Mouse (Mus musculus) heart, embryonic 11.5 days (tissue): Measurements from ENCODE around the gene Zfp941. TPM values are rescaled to one million over a fixed set of nuclear protein-coding genes. Genes with fewer than 3 reads are reported as not detected.

Experiments used
- ATAC-seq: fragments of 200-750 bp; cut with Nextera tagmentation; replicated peaks from 2 replicates; pipeline ENCODE4 v1.8.0; 2017; ENCODE audit warnings: moderate library complexity; ENCODE audit not compliant: insufficient number of reproducible peaks, low FRiP score, low TSS enrichment
- H3K27ac ChIP-seq: fragments of 300-500 bp; sonication (generic); 2 replicates; pipeline ENCODE4 v1.5.1; 2014; ENCODE audit warnings: mild to moderate bottlenecking, low read depth, low read length
- H3K27me3 ChIP-seq: fragments of 300-500 bp; sonication (generic); 2 replicates; pipeline ENCODE4 v1.6.1; 2014; ENCODE audit warnings: mild to moderate bottlenecking, low read length, mixed read lengths; ENCODE audit not compliant: control insufficient read depth, insufficient read depth
- H3K36me3 ChIP-seq: fragments of 300-500 bp; sonication (generic); 2 replicates; pipeline ENCODE4 v1.6.1; 2014; ENCODE audit warnings: mild to moderate bottlenecking, low read length, moderate library complexity, mixed read lengths; ENCODE audit not compliant: control insufficient read depth, insufficient read depth
- H3K4me1 ChIP-seq: fragments of 300-500 bp; sonication (generic); 2 replicates; pipeline ENCODE4 v1.6.1; 2014; ENCODE audit warnings: low read length; ENCODE audit not compliant: control insufficient read depth, insufficient read depth
- H3K4me2 ChIP-seq: fragments of 300-500 bp; sonication (generic); 2 replicates; pipeline ENCODE4 v1.6.1; 2014; ENCODE audit warnings: mild to moderate bottlenecking, moderate library complexity
- H3K4me3 ChIP-seq: fragments of 300-500 bp; sonication (generic); 2 replicates; pipeline ENCODE4 v1.5.1; 2014; ENCODE audit warnings: low read depth, low read length
- H3K9ac ChIP-seq: fragments of 300-500 bp; sonication (generic); 2 replicates; pipeline ENCODE4 v1.6.1; 2014; ENCODE audit warnings: mild to moderate bottlenecking, low read depth, low read length, moderate library complexity
- H3K9me3 ChIP-seq: fragments of 300-500 bp; sonication (generic); replicated peaks from 2 replicates; pipeline ENCODE4 v1.6.1; 2016; ENCODE audit warnings: low read length; ENCODE audit not compliant: control insufficient read depth
- WGBS: fragments of 180-500 bp; shearing (Covaris S2); extraction: QIAGEN DNeasy Blood & Tissue Kit; methylation state at CpG from one replicate; pipeline ENCODE4 v1.1.7; 2014; ENCODE audit not compliant: insufficient replicate concordance; 5-methylcytosine and 5-hydroxymethylcytosine counted together
- polyA plus RNA-seq: library from polyadenylated mRNA; unstranded; fragments of >200 nt; fragmentation: Nextera tagmentation; extraction: Ambion mirVana; gene quantifications from 2 replicates; pipeline ENCODE4 v1.2.1, GENCODE M21; 2014

The Zfp941 gene
- 0.93 and 1.0 TPM in 2 replicates for polyA plus RNA-seq

- no peaks in the 10 kb centered on the region for H3K9me3 ChIP-seq
- peak within 1 kb of the TSS; percentile 84 for H3K4me2 ChIP-seq
- peak within 1 kb of the TSS; percentile 55 for H3K4me3 ChIP-seq
- no peak within 1 kb of the TSS for H3K27ac ChIP-seq
- no peaks in the 10 kb centered on the region for H3K36me3 ChIP-seq
- no peaks in the 10 kb centered on the region for H3K4me1 ChIP-seq
- WGBS: 4% methylated on average over 21 of the region's 21 CpGs
- H3K27me3 ChIP-seq: no peaks in the 10 kb centered on the region
- peak; percentile 49; the same call in 1 of the 2 replicates for ATAC-seq
- H3K9ac ChIP-seq: peak within 1 kb of the TSS; percentile 65
These were observed at the start of gene Zfp941 for GRCm38 (mm10) chr7:140821653-140822329. Gene Zfp941, minus strand, starts transcription at chr7:140822178.

GRCm38 (mm10) chr7:140864761-140865160, 42.8 kb upstream of the Zfp941 start:
- WGBS: 88% methylated on average over 12 of the region's 12 CpGs
- peaks cover 25% of the 10 kb centered on the region for H3K36me3 ChIP-seq
- H3K9ac ChIP-seq: no peak overlapping the region

DNA sequence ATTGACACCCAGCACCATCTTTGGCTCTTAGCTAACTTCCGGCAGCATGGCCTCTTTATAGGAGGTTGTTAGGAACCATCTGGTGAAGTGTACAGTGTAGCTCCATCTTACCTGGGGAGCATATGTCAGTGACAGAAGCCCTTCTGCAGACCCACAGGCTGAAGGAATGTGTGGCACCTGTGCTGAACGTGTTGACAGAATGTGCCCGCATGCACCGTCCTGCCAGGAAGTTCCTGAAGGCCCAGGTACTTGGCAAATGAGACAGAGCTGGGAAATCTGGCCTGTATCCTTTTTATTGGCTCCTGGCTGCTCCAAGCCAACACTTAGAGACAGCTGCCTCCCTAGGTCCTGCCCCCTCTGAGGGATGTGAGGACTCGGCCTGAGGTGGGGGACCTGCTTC, 38.8 kb upstream of the Zfp941 start:
- peaks cover 26% of the 10 kb centered on the region for H3K36me3 ChIP-seq
- no peaks in the 10 kb centered on the region for H3K27me3 ChIP-seq
- peaks cover 9% of the 10 kb centered on the region for H3K4me1 ChIP-seq
- H3K9ac ChIP-seq: no peak overlapping the region
- H3K9me3 ChIP-seq: no peaks in the 10 kb centered on the region
- ATAC-seq: no peak
- H3K4me3 ChIP-seq: no peak overlapping the region
- H3K4me2 ChIP-seq: no peak overlapping the region
- WGBS: 87% methylated on average over 5 of the region's 5 CpGs
- no peak overlapping the region for H3K27ac ChIP-seq

More at GRCm38 (mm10) chr7:140864761-140865160, 42.8 kb upstream of the Zfp941 start:
- Histone ChIP-seq H3K27me3 (no peaks in the 10 kb centered on the region), H3K9me3 (no peaks in the 10 kb centered on the region), H3K4me1 (no peaks in the 10 kb centered on the region), H3K4me2 (no peak overlapping the region), H3K27ac (no peak overlapping the region), H3K4me3 (no peak overlapping the region)
- ATAC-seq: no peak

- peaks cover 23% of the 10 kb centered on the region for H3K36me3 ChIP-seq
- no peak overlapping the region for H3K9ac ChIP-seq
- WGBS: 78% methylated on average over 6 of the region's 6 CpGs
- no peaks in the 10 kb centered on the region for H3K9me3 ChIP-seq
- no peak overlapping the region for H3K4me2 ChIP-seq
- H3K27me3 ChIP-seq: no peaks in the 10 kb centered on the region
- H3K4me3 ChIP-seq: no peak overlapping the region
- ATAC-seq: no peak
- H3K27ac ChIP-seq: no peak overlapping the region
- H3K4me1 ChIP-seq: peaks cover 14% of the 10 kb centered on the region
These were observed 38.0 kb upstream of the Zfp941 start for GRCm38 (mm10) chr7:140859997-140860396.

DNA sequence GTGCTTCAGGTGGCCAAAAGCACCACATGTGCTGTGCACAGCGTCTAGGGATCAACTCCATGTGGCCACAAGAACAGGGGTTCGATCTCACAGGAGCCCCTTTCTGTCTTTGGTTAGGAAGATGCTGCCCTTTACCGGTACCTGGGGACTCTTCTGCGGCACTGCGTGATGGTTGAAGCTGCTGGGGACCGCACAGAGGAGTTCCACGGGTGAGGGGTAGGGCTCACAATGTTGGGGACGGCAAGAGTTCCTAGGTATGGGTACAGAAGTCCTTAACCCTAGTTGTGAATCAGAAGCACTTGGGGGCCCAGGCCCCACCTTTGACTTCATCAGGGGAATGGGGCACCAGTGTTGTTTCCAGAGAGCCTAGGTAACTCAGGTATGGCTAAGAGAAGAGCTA, 36.8 kb upstream of the Zfp941 start:
- H3K27ac ChIP-seq: no peak overlapping the region
- no peaks in the 10 kb centered on the region for H3K9me3 ChIP-seq
- no peak overlapping the region for H3K4me3 ChIP-seq
- H3K4me2 ChIP-seq: peak overlapping the region; percentile 91
- H3K4me1 ChIP-seq: peaks cover 16% of the 10 kb centered on the region
- ATAC-seq: no peak
- peaks cover 22% of the 10 kb centered on the region for H3K36me3 ChIP-seq
- 95% methylated on average over 8 of the region's 8 CpGs for WGBS
- H3K9ac ChIP-seq: peak overlapping the region; percentile 94; the same call in 1 of the 2 replicates
- no peaks in the 10 kb centered on the region for H3K27me3 ChIP-seq

DNA sequence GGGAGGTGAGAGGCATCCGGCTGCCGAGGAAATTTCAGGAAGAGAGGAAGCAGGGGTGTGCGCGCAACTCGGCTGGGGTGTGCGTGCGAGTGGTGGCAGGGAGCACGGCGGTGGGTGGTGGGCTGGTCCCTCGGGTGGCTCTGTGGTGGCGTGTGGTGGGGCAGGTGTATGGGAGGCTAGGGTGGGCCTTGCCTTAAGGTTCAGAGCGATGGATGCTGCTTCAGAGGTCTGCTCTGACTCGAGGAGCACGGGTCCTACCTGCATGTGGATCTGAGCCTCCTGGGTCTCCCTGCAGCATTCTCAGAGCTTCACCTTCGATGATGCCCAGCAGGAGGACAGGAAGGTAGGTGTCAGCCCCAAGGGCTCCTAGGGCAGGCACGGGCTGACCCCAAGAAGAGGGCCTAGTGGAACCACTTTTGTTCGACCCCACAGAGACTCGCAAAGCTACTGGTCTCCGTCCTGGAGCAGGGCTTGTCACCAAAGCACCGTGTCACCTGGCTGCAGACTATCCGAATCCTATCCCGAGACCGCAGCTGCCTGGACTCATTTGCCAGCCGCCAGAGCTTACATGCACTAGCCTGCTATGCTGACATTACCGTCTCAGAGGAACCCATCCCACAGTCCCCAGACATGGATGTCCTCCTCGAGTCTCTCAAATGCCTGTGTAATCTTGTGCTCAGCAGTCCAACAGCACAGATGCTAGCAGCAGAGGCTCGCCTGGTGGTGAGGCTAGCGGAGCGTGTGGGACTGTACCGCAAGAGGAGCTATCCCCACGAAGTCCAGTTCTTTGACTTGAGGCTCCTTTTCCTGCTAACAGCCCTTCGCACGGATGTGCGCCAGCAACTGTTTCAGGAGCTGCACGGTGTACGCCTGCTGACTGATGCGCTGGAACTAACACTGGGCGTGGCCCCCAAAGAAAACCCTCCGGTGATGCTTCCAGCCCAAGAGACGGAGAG, 35.9 kb upstream of the Zfp941 start, which contains the start of gene Bet1l:
Gene Bet1l, minus strand, starts transcription at position 28 of the 956 bp plus-strand sequence.
- WGBS: 35% methylated on average over 40 of the region's 40 CpGs
- Histone ChIP-seq H3K4me1 (peaks cover 16% of the 10 kb centered on the region), H3K27ac (peak within 1 kb of the TSS; percentile 88), H3K4me3 (peak within 1 kb of the TSS; percentile 88), H3K4me2 (peak within 1 kb of the TSS; percentile 91), H3K9me3 (no peaks in the 10 kb centered on the region), H3K27me3 (no peaks in the 10 kb centered on the region), H3K9ac (peak within 1 kb of the TSS; percentile 94), H3K36me3 (peaks cover 21% of the 10 kb centered on the region)
- ATAC-seq: peak; percentile 39

GRCm38 (mm10) chr7:140856785-140857549, 35.0 kb upstream of the Zfp941 start, which contains the start of gene Ric8a:
Gene Ric8a, plus strand, starts transcription at chr7:140856957.
- peak within 1 kb of the TSS; percentile 88 for H3K27ac ChIP-seq
- ATAC-seq: peak; percentile 86
- peak within 1 kb of the TSS; percentile 94 for H3K9ac ChIP-seq
- H3K36me3 ChIP-seq: peaks cover 26% of the 10 kb centered on the region; the same call in 1 of the 2 replicates
- H3K4me1 ChIP-seq: peaks cover 16% of the 10 kb centered on the region
- H3K9me3 ChIP-seq: no peaks in the 10 kb centered on the region
- H3K4me3 ChIP-seq: peak within 1 kb of the TSS; percentile 88
- no peaks in the 10 kb centered on the region for H3K27me3 ChIP-seq
- H3K4me2 ChIP-seq: peak within 1 kb of the TSS; percentile 91
- under 1% methylated on average over 50 of the region's 50 CpGs for WGBS
